Mouse (Mus musculus) cerebellum, postnatal 14 days (tissue): ENCODE data around the gene 1700013G24Rik.

Experiments
- DNase-seq, 2 experiments: peaks; one replicate each; pipeline ENCODE4 v3.0.0; 2021; ENCODE audit warnings: mixed read lengths in 2 of 2

1700013G24Rik gene

GRCm38 (mm10) chr4:137476761-137477237, 23.7 kb downstream of the 1700013G24Rik start:
- DNase-seq = peak in 1 of 2 experiments; percentile 55

GRCm38 (mm10) chr4:137477611-137478010, 24.5 kb downstream of the 1700013G24Rik start:
- no peak for DNase-seq

GRCm38 (mm10) chr4:137478306-137478705, 25.2 kb downstream of the 1700013G24Rik start:
- no peak for DNase-seq

GRCm38 (mm10) chr4:137479757-137480156, 26.7 kb downstream of the 1700013G24Rik start:
- no peak for DNase-seq

- no peak for DNase-seq
These were observed 27.3 kb downstream of the 1700013G24Rik start for GRCm38 (mm10) chr4:137480191-137480992.

- no peak for DNase-seq
These were observed 27.9 kb downstream of the 1700013G24Rik start for GRCm38 (mm10) chr4:137480993-137481340.

- DNase-seq = no peak
These were observed 28.4 kb downstream of the 1700013G24Rik start for GRCm38 (mm10) chr4:137481381-137482030.

GRCm38 (mm10) chr4:137483871-137484270, 30.8 kb downstream of the 1700013G24Rik start:
- DNase-seq = no peak

- peak; percentile 91 to 95 for DNase-seq
These were observed 31.5 kb downstream of the 1700013G24Rik start for GRCm38 (mm10) chr4:137484586-137484985.

GRCm38 (mm10) chr4:137485258-137485960, 32.3 kb downstream of the 1700013G24Rik start:
- DNase-seq = peak in 1 of 2 experiments; percentile 50

- DNase-seq = peak in 1 of 2 experiments; percentile 45
These were observed 33.3 kb downstream of the 1700013G24Rik start for GRCm38 (mm10) chr4:137486081-137487014.

GRCm38 (mm10) chr4:137487286-137488000, 34.4 kb downstream of the 1700013G24Rik start:
- no peak for DNase-seq

GRCm38 (mm10) chr4:137488038-137488437, 35.0 kb downstream of the 1700013G24Rik start:
- DNase-seq = no peak

- peak; percentile 41 to 56 for DNase-seq
These were observed 35.7 kb downstream of the 1700013G24Rik start for GRCm38 (mm10) chr4:137488571-137489303.

GRCm38 (mm10) chr4:137489996-137490395, 36.9 kb downstream of the 1700013G24Rik start:
- no peak for DNase-seq

GRCm38 (mm10) chr4:137492563-137492962, 39.5 kb downstream of the 1700013G24Rik start:
- no peak for DNase-seq

- DNase-seq = no peak
These were observed 40.1 kb downstream of the 1700013G24Rik start for GRCm38 (mm10) chr4:137493187-137493586.

- peak; percentile 55 to 62 for DNase-seq
These were observed 41.8 kb downstream of the 1700013G24Rik start for GRCm38 (mm10) chr4:137494751-137495500.

GRCm38 (mm10) chr4:137495501-137496100, 42.5 kb downstream of the 1700013G24Rik start:
- no peak for DNase-seq
